Mouse (Mus musculus) kidney, adult 9 months (tissue): ENCODE data around the gene Safb2.

ENCODE experiments used
- DNase-seq: peaks from one replicate; pipeline ENCODE4 v3.0.0; 2022

Gene Safb2

DNA sequence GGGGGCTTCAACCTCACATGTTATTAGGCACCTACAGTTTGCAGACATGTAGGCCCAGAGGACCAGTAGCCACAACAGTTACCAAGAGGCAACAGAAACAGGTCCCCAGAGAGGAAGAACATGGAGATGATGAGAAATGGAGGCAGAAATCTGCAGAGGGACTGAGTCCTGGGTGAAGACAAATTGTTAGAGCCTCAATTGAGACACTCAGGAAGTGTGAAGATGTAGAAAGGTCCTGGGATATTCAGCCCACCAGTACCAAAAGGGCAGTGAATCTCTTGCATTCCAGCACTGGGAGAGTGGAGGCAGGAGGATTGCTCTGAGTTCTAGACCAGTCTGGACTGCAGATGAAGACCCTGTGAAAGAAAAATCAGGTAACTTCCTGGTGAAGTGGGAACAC, 70.1 kb downstream of the Safb2 start:
- no peak for DNase-seq

DNA sequence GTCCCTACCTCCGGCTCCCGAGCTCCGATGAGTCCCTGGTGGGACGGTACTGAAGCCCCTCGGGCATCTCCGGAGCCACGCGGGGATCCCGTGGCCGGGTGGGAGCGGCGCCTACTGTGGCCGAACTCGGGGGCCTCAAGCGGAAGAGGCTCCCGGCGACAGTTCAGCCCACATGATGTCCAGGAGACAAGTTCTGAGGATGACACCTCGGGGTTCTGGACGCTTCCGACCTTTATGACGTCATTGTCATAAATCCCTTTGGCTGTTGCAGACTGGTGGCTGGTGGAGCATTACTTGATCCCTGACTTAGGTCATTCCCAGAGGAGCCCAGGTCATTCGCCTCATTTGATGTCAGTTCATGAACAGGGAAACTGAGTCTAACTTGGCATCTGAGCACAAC, 72.1 kb downstream of the Safb2 start, which contains the start of gene Znrf4:
Gene Znrf4 (minus strand): TSS at position 122 of the 400 bp plus-strand sequence.
- no peak for DNase-seq

DNA sequence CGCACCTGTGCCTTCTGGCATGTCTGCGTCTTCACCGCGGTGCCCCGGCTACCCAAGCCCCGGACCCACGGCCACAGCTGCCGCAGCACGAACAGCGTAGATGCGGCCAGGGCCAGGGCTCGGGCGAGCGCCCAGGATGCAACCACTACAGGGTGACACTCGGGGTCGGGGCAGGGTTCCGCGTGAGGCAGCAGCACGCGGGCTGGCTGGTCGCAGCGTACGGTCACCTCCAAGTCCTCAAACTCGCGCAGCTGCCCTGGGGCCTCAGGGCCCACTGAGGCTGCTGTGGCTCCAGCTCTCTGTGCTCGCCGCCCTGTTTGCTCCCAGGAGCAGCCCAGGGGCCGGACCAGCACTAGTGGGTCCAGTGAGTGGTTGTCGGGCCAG, 72.7 kb downstream of the Safb2 start:
- DNase-seq, result no peak

- DNase-seq, result no peak
These were observed 73.2 kb downstream of the Safb2 start for GRCm38 (mm10) chr17:56510970-56511706.
